Mouse (Mus musculus) cerebellum, adult 11 months (tissue): ENCODE results near the gene Nudt10.
"Not testable (repeated sequence)": the region's sequence is repeated elsewhere in the genome, so short reads cannot be mapped to it uniquely, and the experiment has no call there.

Experiments used
- DNase-seq: peaks from one replicate; pipeline ENCODE4 v3.0.0; 2022

The Nudt10 gene

GRCm38 (mm10) chrX:6172823-6173640 is at the start of gene Nudt10:
Nudt10 (minus strand) TSS chrX:6173015.
- DNase-seq: not testable (repeated sequence)

- DNase-seq: not testable (repeated sequence)
Measured at GRCm38 (mm10) chrX:6172136-6172822, 536 bp downstream of the Nudt10 start.

DNA sequence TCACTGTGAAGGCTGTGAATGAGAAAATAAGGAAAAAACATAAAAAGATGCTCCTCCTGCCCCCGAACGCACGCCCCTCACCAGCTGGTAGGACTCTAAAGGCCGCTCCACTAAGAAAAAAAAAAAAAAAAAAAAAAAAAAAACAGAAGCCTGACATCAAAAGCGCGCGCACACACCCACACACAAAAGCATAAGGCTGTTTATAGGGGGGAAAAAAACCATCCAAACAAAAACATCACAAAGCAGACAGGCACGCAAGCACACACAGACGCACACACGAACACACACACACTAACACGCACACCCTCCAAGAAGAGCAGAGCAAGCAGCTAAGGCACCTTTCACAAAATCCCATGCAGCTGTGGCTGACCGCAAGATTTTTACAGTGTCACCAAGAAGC is 1.1 kb downstream of the Nudt10 start:
- no peak for DNase-seq
